Mouse (Mus musculus): ENCODE data around the gene Zfp580.
A peak's percentile ranks its signal among the peaks of the same experiment; 100 is the strongest.

Gene Zfp580

DNA sequence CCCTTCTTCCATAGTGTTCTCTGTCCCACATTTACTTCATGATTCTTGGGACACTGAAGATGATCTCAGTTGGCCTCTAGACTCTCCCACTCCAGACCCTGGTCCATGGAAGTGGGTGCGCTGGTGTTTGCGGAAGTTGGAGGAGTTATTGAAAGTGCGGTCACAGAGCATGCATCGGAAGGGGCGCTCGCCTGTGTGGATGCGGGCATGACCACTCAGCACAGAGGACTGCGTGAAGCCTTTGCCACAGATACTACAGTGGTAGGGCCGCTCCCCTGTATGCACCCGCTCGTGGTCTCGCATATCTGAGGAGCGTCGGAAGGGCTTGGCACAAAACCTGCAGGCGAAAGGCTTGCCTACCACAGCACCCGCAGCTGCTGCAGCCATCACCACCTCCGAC, 15.7 kb upstream of the Zfp580 start:
- no peak for DNase-seq

GRCm38 (mm10) chr7:5036136-5036535, 15.2 kb upstream of the Zfp580 start:
- DNase-seq, result no peak

GRCm38 (mm10) chr7:5037026-5037425, 14.3 kb upstream of the Zfp580 start:
- DNase-seq, result no peak

DNA sequence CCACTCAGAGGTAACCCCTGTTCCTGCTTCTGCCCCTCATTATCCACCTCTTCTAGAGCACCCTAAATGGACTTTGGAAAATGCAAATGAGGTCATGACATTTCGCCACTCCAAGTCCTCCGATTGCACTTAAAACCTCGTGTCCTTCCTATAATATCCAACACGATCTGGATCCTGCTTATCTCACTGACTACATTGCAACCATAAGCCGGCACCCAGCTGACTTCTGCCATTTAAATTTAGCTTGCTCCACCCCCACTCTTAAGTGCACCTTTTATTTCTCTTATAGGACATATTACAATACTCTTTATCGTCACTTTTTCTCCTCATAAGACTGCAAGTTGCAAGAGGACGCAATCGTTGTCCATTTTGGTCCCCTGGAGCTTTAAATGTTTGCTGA, 13.9 kb upstream of the Zfp580 start:
- DNase-seq, result no peak

- peak; percentile 94 to 95 for DNase-seq
Measured at GRCm38 (mm10) chr7:5038109-5038732, 13.1 kb upstream of the Zfp580 start, which contains the start of gene Zfp784. TSS of gene Zfp784 (minus strand) at chr7:5038446.

- no peak for DNase-seq
Measured at GRCm38 (mm10) chr7:5038940-5039339, 12.4 kb upstream of the Zfp580 start.

GRCm38 (mm10) chr7:5044981-5045380, 6.4 kb upstream of the Zfp580 start:
- no peak for DNase-seq

DNA sequence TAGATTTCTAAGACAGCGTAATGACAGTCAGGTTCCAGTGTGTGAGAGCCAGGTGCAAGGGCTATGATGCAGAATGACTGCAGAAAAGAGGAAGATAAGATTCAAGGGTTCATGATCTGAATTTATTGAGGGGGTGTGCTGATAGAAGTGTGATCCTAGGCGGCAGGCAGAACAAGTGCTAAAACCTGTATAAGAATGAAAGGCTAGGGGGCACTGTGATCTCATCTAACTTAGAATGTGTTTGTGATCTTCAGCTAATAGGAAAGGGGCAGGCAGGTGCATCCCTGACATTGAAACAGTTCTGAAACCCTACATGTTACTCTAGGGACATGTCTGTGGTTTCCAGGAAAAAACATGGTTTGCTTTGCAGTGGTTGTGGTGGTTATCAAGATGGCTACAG, 5.2 kb upstream of the Zfp580 start:
- DNase-seq, result no peak

GRCm38 (mm10) chr7:5047313-5047712, 4.0 kb upstream of the Zfp580 start:
- DNase-seq, result no peak

DNA sequence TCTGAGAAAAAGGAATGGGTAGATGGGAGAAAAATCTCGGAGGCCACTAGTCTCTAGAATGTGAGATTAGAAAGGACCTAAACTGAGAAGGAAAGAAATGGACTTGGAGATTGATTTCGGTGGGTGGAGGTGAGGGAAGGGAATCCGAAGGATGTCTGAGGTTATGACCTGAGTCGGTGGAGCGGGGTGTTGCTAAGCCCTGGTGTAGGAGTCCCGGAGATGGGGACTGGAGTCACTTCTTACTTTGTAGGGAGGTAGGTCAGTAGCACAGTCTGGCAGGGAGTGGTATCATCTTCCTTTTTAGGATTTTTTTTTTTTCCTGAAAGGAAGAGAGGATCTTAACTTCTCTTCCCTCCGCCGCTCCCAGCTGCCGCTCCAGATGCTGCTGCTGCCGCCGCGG, 1.1 kb downstream of the Zfp580 start:
- no peak for DNase-seq

- no peak for DNase-seq
Measured at GRCm38 (mm10) chr7:5052931-5053343, 1.6 kb downstream of the Zfp580 start.

DNA sequence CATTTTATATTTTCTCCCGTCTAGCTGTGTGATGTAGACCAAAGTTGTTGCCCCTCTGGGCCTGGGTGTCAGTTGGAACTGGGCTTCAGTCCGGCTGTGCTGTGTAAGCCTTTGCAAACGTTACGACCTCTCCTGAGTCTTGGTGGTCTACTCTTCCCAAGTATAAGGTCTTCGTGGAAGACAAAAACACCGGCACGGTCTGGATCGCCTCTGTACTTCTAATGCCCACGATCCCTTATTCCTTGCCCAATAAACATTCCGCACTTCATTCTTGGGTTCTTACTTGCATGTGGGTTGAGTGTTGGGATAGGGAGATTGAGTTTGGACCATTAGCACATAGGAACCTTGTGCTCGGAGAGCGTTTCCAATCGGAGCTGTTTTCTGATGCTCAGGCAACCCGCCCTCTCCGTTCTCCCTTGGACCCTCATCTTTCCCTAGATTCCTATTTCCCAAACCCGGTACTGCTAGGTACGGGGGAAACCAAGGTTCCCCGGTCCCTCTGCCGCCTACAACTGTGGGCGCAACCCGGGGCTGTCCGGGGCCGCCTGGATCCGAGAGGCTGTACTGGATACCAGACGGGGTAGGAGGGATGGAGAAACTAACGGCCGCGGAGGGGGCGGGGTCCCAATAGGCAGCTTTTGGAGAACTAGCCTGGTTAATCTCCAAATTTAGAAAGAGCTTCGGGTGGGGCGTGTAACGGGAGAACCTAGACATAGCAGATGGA, 2.3 kb downstream of the Zfp580 start:
- DNase-seq, result no peak

- no peak for DNase-seq
Measured at GRCm38 (mm10) chr7:5056651-5057263, 5.4 kb downstream of the Zfp580 start.

GRCm38 (mm10) chr7:5057381-5057780, 6.0 kb downstream of the Zfp580 start:
- no peak for DNase-seq

GRCm38 (mm10) chr7:5057804-5058203, 6.5 kb downstream of the Zfp580 start:
- DNase-seq, result peak in 1 of 2 experiments; percentile 45

DNA sequence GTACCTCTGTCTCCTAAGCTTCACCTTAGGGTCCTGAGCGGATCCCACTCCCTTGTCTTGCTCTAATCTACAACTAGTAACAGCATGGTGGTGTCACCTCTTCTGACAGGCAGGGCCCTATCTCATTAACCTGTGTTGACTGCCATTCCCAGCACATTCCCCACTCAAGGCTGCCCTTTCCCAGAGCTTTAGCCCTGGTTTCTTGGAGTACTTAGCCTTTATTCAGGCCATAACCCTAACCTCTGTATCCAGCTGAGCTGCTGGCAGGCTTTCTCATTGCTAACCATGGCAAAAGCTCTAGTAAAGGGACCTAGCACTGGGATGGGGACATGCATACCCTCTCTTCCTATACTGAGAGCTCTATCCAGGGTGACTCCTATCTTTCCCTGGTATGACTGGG, 7.3 kb downstream of the Zfp580 start:
- no peak for DNase-seq

DNA sequence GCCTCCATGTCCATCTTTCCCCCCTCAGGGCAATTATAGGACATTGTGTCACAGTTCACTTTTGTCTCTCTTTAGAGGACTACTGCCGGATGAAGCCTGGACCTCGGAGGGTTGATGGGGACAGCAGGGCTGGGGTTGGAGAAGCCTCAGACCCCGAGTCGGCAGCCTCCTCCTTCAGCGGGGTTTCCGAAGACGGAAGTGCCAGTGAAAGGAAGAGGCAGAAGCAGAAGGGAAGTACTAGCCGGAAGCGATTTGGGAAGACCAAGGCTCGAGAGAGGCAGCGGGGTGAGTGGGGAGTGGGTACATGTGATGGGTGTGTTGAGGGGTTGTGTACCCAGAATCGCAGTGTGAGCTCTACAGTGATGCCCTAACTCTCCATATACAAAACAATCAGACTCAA, 8.1 kb downstream of the Zfp580 start:
- DNase-seq, result no peak

DNA sequence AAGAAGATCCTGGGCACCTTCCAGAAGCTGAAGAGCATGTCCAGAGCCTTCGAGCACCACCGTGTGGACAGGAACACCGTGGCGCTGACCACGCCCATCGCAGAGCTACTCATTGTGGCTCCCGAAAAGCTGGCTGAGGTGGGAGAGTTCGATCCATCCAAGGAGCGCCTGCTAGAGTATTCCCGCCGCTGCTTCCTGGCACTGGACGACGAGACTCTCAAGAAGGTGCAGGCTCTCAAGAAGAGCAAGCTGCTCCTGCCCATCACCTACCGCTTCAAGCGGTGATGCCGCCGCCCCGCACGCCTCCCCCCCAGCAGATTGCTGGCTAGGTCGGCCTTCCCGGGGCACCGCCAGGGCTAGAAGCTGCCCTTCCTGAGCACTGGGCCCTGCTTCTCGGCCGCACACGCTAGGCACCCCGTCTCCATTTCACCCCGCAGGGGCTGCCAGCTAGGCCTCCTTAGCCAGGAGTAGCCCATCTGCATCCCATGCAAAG, 8.9 kb downstream of the Zfp580 start:
- peak; percentile 66 to 74 for DNase-seq

DNA sequence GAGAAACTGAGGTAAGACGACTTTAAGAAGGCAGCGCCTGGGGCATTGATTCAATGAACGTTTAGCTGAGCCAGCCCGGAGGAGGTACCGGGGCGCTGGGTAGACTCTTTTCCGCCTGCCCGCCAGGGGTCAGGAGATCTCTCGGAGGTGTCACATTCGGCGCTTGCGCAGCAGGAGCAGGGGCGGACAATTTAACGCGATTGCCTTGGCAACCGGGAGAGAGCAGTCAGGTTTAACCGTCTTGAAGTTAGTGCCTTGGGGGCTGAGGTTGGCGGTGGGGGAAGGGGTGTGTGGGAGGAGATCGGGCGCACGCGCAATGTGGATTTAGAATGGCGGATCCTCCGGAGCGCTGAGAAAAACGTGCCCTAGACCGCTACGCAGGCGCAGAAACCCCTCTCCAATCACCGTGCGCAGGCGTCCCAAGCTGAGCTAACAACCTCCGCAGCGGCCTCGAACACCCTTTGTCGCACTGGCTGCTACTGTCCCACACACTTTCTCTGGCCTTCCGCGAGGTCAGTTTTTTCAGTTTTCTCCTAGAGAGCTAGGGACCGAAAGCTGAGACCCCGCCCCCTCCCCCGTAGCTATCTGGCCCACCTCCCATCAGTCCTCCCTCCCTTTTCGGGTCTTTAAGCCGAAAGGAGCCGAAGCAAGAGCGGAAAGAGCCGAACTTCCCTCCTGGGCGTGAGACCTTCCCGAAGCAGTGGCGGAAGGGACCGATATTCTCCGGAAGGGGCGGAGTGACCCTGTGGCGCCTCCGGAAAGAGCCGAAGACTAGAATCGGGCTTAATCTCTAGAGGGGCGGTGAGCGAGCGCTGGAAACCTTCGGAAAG, 9.8 kb downstream of the Zfp580 start:
- peak; percentile 98 to 99 for DNase-seq

DNA sequence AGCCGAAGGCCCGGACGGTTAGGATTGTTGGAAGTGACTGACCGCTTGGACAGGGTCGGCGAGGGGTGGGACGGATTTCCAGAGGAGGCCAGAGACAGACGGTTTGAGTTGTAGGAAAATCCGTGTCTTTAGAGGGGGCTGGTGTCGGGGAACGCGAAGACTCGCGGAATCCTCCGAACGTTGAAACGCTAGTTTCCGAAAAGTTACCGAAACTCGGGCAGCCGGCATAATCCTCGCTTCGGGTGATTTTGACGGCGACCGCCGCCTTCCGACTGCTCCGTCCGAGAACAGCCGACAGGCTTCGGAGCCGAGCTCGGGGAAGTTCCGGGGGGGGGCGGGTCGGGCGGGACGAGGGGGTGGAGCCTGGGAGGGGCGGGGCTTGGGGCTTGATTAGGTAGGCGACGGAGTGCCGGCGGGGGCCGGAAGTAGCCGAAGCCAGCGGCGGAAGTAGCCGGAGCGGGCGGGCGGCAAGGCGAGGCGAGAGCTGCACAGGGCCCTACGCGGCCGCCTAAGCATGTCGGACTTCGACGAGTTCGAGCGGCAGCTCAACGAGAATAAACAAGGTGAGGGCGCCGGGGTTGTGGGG, 10.5 kb downstream of the Zfp580 start, which contains the start of gene U2af2:
U2af2 (plus strand) TSS at position 370 of the 586 bp plus-strand sequence.
- DNase-seq, result peak; percentile 94 to 95

DNA sequence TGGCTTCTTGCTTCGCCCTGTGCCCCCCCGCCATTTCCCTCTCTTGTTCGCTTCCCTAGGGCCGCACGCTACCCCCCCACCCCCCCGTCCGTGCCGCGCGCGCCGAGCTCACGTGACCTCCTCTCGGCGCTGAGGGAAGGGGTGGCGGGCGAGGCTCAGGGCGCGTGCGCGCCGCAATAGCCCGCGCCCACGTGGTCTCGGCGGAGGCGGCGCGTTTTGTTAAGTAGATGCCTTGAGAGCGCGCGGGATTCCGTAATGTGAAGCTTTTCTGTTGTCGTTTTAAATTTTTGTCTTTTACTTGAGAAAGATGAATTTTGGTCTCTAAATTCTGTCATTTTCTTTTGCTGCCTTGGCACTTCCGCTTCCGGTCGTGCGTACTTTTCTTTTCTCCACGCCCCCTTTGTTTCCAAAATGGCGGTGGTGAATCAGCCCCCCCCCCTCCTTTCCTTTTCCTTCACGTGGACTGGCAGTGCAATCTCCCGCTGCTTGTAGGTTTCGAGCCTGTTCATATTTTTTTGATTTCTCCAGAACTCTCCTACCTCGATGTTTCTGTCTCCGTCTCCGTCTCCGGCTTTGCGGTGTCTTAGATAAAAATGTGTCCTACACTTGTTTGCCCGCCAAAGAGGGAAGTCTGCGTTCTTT, 11.1 kb downstream of the Zfp580 start:
- no peak for DNase-seq

DNA sequence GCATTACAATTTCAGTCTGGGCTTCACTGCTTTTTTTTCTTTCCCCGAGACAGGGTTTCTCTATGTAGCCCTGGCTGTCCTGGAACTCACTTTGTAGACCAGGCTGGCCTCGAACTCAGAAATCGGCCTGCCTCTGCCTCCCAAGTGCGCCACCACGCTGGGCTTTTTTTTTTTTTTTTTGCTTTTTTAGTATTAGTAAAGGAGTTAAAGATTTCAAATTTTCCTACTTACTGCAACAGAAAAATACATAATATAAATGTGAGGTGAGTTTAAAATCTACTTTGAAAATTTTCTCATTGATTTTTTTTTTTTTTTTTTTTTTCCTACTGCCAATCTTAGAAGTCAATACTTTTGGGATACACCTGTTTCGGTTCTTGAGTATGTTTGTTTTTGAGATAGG, 13.5 kb downstream of the Zfp580 start:
- no peak for DNase-seq

Measured in thymus, postnatal 36 days (tissue).